Mouse (Mus musculus): ENCODE results near the gene Slc3a1. TPM values are rescaled to one million over a fixed set of nuclear protein-coding genes. Genes with fewer than 3 reads are reported as not detected.

The Slc3a1 gene
- total RNA-seq, 2 experiments from 2014 or later, result 0.17 to 0.37 TPM

- no peak for DNase-seq (ENCODE audit: low spot score in 2 of 2)
Measured at GRCm38 (mm10) chr17:85034068-85034467, 5.9 kb downstream of the Slc3a1 start.

GRCm38 (mm10) chr17:85037855-85038254 is 9.7 kb downstream of the Slc3a1 start:
- no peak for DNase-seq (ENCODE audit: low spot score in 2 of 2)

GRCm38 (mm10) chr17:85038311-85038710 is 10.1 kb downstream of the Slc3a1 start:
- DNase-seq (ENCODE audit: low spot score in 2 of 2), result no peak

- DNase-seq (ENCODE audit: low spot score in 2 of 2), result no peak
Measured at GRCm38 (mm10) chr17:85038761-85039160, 10.6 kb downstream of the Slc3a1 start.

- DNase-seq (ENCODE audit: low spot score in 2 of 2), result no peak
Measured at GRCm38 (mm10) chr17:85040913-85041312, 12.7 kb downstream of the Slc3a1 start.

- no peak for DNase-seq (ENCODE audit: low spot score in 2 of 2)
Measured at GRCm38 (mm10) chr17:85042419-85042818, 14.2 kb downstream of the Slc3a1 start.

- DNase-seq (ENCODE audit: low spot score in 2 of 2), result no peak
Measured at GRCm38 (mm10) chr17:85043404-85043816, 15.2 kb downstream of the Slc3a1 start.

GRCm38 (mm10) chr17:85044466-85044865 is 16.3 kb downstream of the Slc3a1 start:
- DNase-seq (ENCODE audit: low spot score in 2 of 2), result no peak

- no peak for DNase-seq (ENCODE audit: low spot score in 2 of 2)
Measured at GRCm38 (mm10) chr17:85045160-85045559, 17.0 kb downstream of the Slc3a1 start.

- no peak for DNase-seq (ENCODE audit: low spot score in 2 of 2)
Measured at GRCm38 (mm10) chr17:85048379-85048778, 20.2 kb downstream of the Slc3a1 start.

GRCm38 (mm10) chr17:85058276-85058675 is 30.1 kb downstream of the Slc3a1 start:
- no peak for DNase-seq (ENCODE audit: low spot score in 2 of 2)

- DNase-seq (ENCODE audit: low spot score in 2 of 2), result no peak
Measured at GRCm38 (mm10) chr17:85059136-85059535, 31.0 kb downstream of the Slc3a1 start.

- DNase-seq (ENCODE audit: low spot score in 2 of 2), result no peak
Measured at GRCm38 (mm10) chr17:85063560-85063959, 35.4 kb downstream of the Slc3a1 start.

GRCm38 (mm10) chr17:85067331-85067730 is 39.2 kb downstream of the Slc3a1 start:
- no peak for DNase-seq (ENCODE audit: low spot score in 2 of 2)

- no peak for DNase-seq (ENCODE audit: low spot score in 2 of 2)
Measured at GRCm38 (mm10) chr17:85070658-85071057, 42.5 kb downstream of the Slc3a1 start.

GRCm38 (mm10) chr17:85071088-85071775 is 43.1 kb downstream of the Slc3a1 start:
- DNase-seq (ENCODE audit: low spot score in 2 of 2), result no peak

GRCm38 (mm10) chr17:85072383-85072782 is 44.2 kb downstream of the Slc3a1 start:
- no peak for DNase-seq (ENCODE audit: low spot score in 2 of 2)

- no peak for DNase-seq (ENCODE audit: low spot score in 2 of 2)
Measured at GRCm38 (mm10) chr17:85073214-85073613, 45.0 kb downstream of the Slc3a1 start.

GRCm38 (mm10) chr17:85074083-85074482 is 45.9 kb downstream of the Slc3a1 start:
- DNase-seq (ENCODE audit: low spot score in 2 of 2), result no peak

- DNase-seq (ENCODE audit: low spot score in 2 of 2), result no peak
Measured at GRCm38 (mm10) chr17:85079276-85079675, 51.1 kb downstream of the Slc3a1 start.

- no peak for DNase-seq (ENCODE audit: low spot score in 2 of 2)
Measured at GRCm38 (mm10) chr17:85080781-85081180, 52.6 kb downstream of the Slc3a1 start.

GRCm38 (mm10) chr17:85085335-85085734 is 57.2 kb downstream of the Slc3a1 start:
- DNase-seq (ENCODE audit: low spot score in 2 of 2), result no peak

GRCm38 (mm10) chr17:85086501-85086900 is 58.3 kb downstream of the Slc3a1 start:
- no peak for DNase-seq (ENCODE audit: low spot score in 2 of 2)
